Mouse (Mus musculus): ENCODE data around the gene Fbxo46. TPM values are rescaled to one million over a fixed set of nuclear protein-coding genes. Genes with fewer than 3 reads are reported as not detected.

The Fbxo46 gene
- total and polyA plus RNA-seq, 3 experiments: 4.0 to 11.6 (median 6.1) TPM

DNA sequence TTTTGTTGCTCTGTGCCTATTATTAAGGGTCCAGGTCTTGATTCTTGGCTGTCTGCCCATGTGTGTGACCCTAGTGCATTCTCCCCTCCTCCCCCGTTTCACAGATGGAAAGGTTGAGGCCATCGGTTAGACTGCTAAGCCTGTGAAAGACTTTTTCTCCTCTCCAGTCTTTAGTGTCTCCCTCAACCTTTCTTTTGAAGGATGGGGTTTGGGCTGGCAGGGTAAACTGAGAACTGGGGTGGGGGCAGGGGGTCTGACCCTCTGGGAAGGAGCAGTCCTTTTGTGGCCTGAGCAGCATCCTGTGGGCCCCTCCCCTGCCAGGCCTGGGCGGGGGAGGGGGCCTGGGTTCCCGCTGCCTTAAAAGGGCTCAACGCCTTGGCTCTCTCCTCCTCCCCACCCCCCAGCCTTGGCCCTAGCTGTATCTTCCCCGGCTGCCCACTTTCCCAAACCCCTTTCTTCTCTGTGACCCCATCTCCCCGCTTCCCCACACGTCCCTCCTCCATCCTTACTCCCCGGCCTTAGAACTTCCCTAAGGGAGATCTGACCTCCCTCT lies 34.7 kb upstream of the Fbxo46 start:
- Histone ChIP-seq H3K36me3 (replicated peaks in 1 of 2; ENCODE audit: control insufficient read depth in 1 of 2, insufficient read depth in 1 of 2, low read length in 1 of 2) (no peaks in the 10 kb centered on the region), H3K4me3 (replicated peaks in 1 of 3; ENCODE audit: low read depth in 2 of 3, low read length in 2 of 3, poor library complexity in 1 of 3) (no peak overlapping the region), H3K79me2 (replicated peaks; ENCODE audit: control insufficient read depth, extremely low read depth, insufficient read depth, poor library complexity, severe bottlenecking) (no peaks in the 10 kb centered on the region), H3K4me2 (ENCODE audit: insufficient read depth, low read depth, poor library complexity, severe bottlenecking) (no peak overlapping the region), H3K9me3 (replicated peaks; ENCODE audit: low read length) (no peaks in the 10 kb centered on the region), H3K4me1 (ENCODE audit: control insufficient read depth in 1 of 2, insufficient read depth in 2 of 2) (peaks cover 20 to 56% of the 10 kb centered on the region in 2 experiments), H3K27me3 (replicated peaks) (peaks cover 85% of the 10 kb centered on the region), H3K9ac (ENCODE audit: insufficient read depth, low read depth) (no peak overlapping the region), H3K27ac (ENCODE audit: insufficient read depth, low read depth) (no peak overlapping the region)
- in situ Hi-C loops (cut with MboI; ENCODE audit: low pct_ligation_motif_present, low pct_unique_long_range_greater_than_20kb, low sequenced_read_pairs) (no loop called here), dilution Hi-C loops (cut with MboI; ENCODE audit: extremely low pct_ligation_motif_present, extremely low pct_unique_long_range_greater_than_20kb, low sequenced_read_pairs) (no loop called here)
- no peak for DNase-seq (ENCODE audit: extremely low read depth)
- TF ChIP-seq PAX5 (IDR thresholded peaks at IDR 0.05; ENCODE audit: low read length) (no peak), POLR2A (IDR thresholded peaks at IDR 0.05; ENCODE audit: low read depth, low read length) (no peak), RCOR1 (conservative IDR thresholded peaks at IDR 0.05; ENCODE audit: low read depth, low read length) (no peak), ZC3H11A (IDR thresholded peaks at IDR 0.05; ENCODE audit: low read depth, low read length) (no peak), MEF2A (IDR thresholded peaks at IDR 0.05; ENCODE audit: borderline replicate concordance, low read depth, low read length) (no peak), ETS1 (conservative IDR thresholded peaks at IDR 0.05; ENCODE audit: low read depth, low read length) (no peak), HCFC1 (IDR thresholded peaks at IDR 0.05; ENCODE audit: low read depth, low read length) (no peak), MAX (IDR thresholded peaks at IDR 0.05; ENCODE audit: low read length) (no peak), TBP (conservative IDR thresholded peaks at IDR 0.05; ENCODE audit: low read depth, low read length) (no peak), SIN3A (IDR thresholded peaks at IDR 0.05; ENCODE audit: low read length) (no peak)

GRCm38 (mm10) chr7:19085495-19085894 lies 34.2 kb upstream of the Fbxo46 start:
- Histone ChIP-seq H3K27ac (ENCODE audit: insufficient read depth, low read depth) (no peak overlapping the region), H3K4me3 (replicated peaks in 1 of 3; ENCODE audit: low read depth in 2 of 3, low read length in 2 of 3, poor library complexity in 1 of 3) (no peak overlapping the region), H3K27me3 (replicated peaks) (peaks cover 85% of the 10 kb centered on the region), H3K79me2 (replicated peaks; ENCODE audit: control insufficient read depth, extremely low read depth, insufficient read depth, poor library complexity, severe bottlenecking) (no peaks in the 10 kb centered on the region), H3K9ac (ENCODE audit: insufficient read depth, low read depth) (no peak overlapping the region), H3K4me2 (ENCODE audit: insufficient read depth, low read depth, poor library complexity, severe bottlenecking) (peak overlapping the region; percentile 79), H3K36me3 (replicated peaks in 1 of 2; ENCODE audit: control insufficient read depth in 1 of 2, insufficient read depth in 1 of 2, low read length in 1 of 2) (no peaks in the 10 kb centered on the region), H3K4me1 (ENCODE audit: control insufficient read depth in 1 of 2, insufficient read depth in 2 of 2) (peaks cover 20 to 55% of the 10 kb centered on the region in 2 experiments), H3K9me3 (replicated peaks; ENCODE audit: low read length) (no peaks in the 10 kb centered on the region)
- DNase-seq (ENCODE audit: extremely low read depth): no peak
- dilution Hi-C loops (cut with MboI; ENCODE audit: extremely low pct_ligation_motif_present, extremely low pct_unique_long_range_greater_than_20kb, low sequenced_read_pairs): no loop called here
- in situ Hi-C loops (cut with MboI; ENCODE audit: low pct_ligation_motif_present, low pct_unique_long_range_greater_than_20kb, low sequenced_read_pairs): no loop called here
- no peak for TF ChIP-seq E2F4 (IDR thresholded peaks at IDR 0.05; ENCODE audit: insufficient replicate concordance, low read depth, low read length)
- TF ChIP-seq KAT2A (IDR thresholded peaks at IDR 0.05; ENCODE audit: insufficient replicate concordance, low read length): no peak
- TF ChIP-seq ZC3H11A (IDR thresholded peaks at IDR 0.05; ENCODE audit: low read depth, low read length): no peak
- TF ChIP-seq ELF1 (IDR thresholded peaks at IDR 0.05; ENCODE audit: low read depth, low read length): no peak
- TF ChIP-seq TCF12 (IDR thresholded peaks at IDR 0.05; ENCODE audit: low read depth, low read length): no peak
- no peak for TF ChIP-seq MEF2A (IDR thresholded peaks at IDR 0.05; ENCODE audit: borderline replicate concordance, low read depth, low read length)
- no peak for TF ChIP-seq HCFC1 (IDR thresholded peaks at IDR 0.05; ENCODE audit: low read depth, low read length)
- no peak for TF ChIP-seq ZNF384 (IDR thresholded peaks at IDR 0.05; ENCODE audit: low read depth, low read length)
- TF ChIP-seq JUN (IDR thresholded peaks at IDR 0.05; ENCODE audit: insufficient read depth, low read depth, low read length): no peak
- no peak for TF ChIP-seq JUND (conservative IDR thresholded peaks at IDR 0.05; ENCODE audit: low read depth, low read length)
- TF ChIP-seq CHD2 (IDR thresholded peaks at IDR 0.05; ENCODE audit: low read length): no peak

All from CH12.LX (cell line).